Mouse (Mus musculus) limb, embryonic 14.5 days (tissue): Measurements from ENCODE around the gene Tbc1d22b. TPM values are rescaled to one million over a fixed set of nuclear protein-coding genes. Genes with fewer than 3 reads are reported as not detected.
A peak's percentile ranks its signal among the peaks of the same experiment; 100 is the strongest.

ENCODE experiments used
- ATAC-seq: fragments of 200-750 bp; cut with Nextera tagmentation; 2 replicates; pipeline ENCODE4 v1.8.0; 2017; ENCODE audit warnings: low read depth, moderate number of reproducible peaks, moderate TSS enrichment; ENCODE audit not compliant: low FRiP score
- DNase-seq: peaks from one replicate; pipeline ENCODE4 v3.0.0-alpha.2; 2015; ENCODE audit warnings: low spot score
- H3K27ac ChIP-seq: fragments of 300-500 bp; sonication (generic); replicated peaks from 2 replicates; pipeline ENCODE4 v1.5.1; 2014; ENCODE audit warnings: low read depth, mild to moderate bottlenecking, low read length, moderate library complexity, mixed read lengths
- H3K27me3 ChIP-seq: fragments of 300-500 bp; sonication (generic); 2 replicates; pipeline ENCODE4 v1.6.1; 2014; ENCODE audit warnings: low read length, mixed read lengths; ENCODE audit not compliant: control insufficient read depth, insufficient read depth
- H3K36me3 ChIP-seq: fragments of 300-500 bp; sonication (generic); 2 replicates; pipeline ENCODE4 v1.6.1; 2014; ENCODE audit warnings: mild to moderate bottlenecking, low read length, moderate library complexity, mixed read lengths; ENCODE audit not compliant: control insufficient read depth, insufficient read depth
- H3K4me1 ChIP-seq: fragments of 300-500 bp; sonication (generic); 2 replicates; pipeline ENCODE4 v1.6.1; 2014; ENCODE audit warnings: antibody characterized with exemption, low read length, mixed read lengths; ENCODE audit not compliant: control insufficient read depth, insufficient read depth
- H3K4me2 ChIP-seq: fragments of 300-500 bp; sonication (generic); replicated peaks from 2 replicates; pipeline ENCODE4 v1.6.1; 2014; ENCODE audit warnings: low read depth, mild to moderate bottlenecking, low read length, moderate library complexity; ENCODE audit not compliant: severe bottlenecking
- H3K4me3 ChIP-seq: fragments of 300-500 bp; sonication (generic); replicated peaks from 2 replicates; pipeline ENCODE4 v1.5.1; 2014; ENCODE audit warnings: low read length
- H3K9ac ChIP-seq: fragments of 300-500 bp; sonication (generic); 2 replicates; pipeline ENCODE4 v1.6.1; 2014; ENCODE audit warnings: mild to moderate bottlenecking, low read depth, low read length, moderate library complexity; ENCODE audit not compliant: severe bottlenecking
- H3K9me3 ChIP-seq: fragments of 300-500 bp; sonication (generic); 2 replicates; pipeline ENCODE4 v1.6.1; 2016; ENCODE audit warnings: low read length; ENCODE audit not compliant: control insufficient read depth
- POLR2A ChIP-seq: fragments of 200-500 bp; IDR thresholded peaks from 2 replicates; pipeline ENCODE4 v1.8.0; 2012; ENCODE audit warnings: inconsistent platforms, mild to moderate bottlenecking, moderate library complexity, borderline replicate concordance; ENCODE audit not compliant: insufficient read depth, insufficient read length; ENCODE audit errors: extremely low read depth
- WGBS: fragments of 180-500 bp; shearing (Covaris S2); extraction: QIAGEN DNeasy Blood & Tissue Kit; methylation state at CpG from one replicate; pipeline ENCODE4 v1.1.7; 2014; 5-methylcytosine and 5-hydroxymethylcytosine counted together
- polyA plus RNA-seq, 2 experiments: library from polyadenylated mRNA; depleted of rRNA in 1 of 2; stranded (reverse) in 1 of 2; unstranded in 1 of 2; fragments of >200 nt; fragmentation: Nextera tagmentation in 1 of 2; extraction: Ambion mirVana in 1 of 2; gene quantifications; 2 replicates each; pipeline versions ENCODE4 v1.2.1 to v1.2.3; 2012 to 2014

Tbc1d22b gene
- polyA plus RNA-seq, 2 experiments, result 15.2 to 24.0 TPM

DNA sequence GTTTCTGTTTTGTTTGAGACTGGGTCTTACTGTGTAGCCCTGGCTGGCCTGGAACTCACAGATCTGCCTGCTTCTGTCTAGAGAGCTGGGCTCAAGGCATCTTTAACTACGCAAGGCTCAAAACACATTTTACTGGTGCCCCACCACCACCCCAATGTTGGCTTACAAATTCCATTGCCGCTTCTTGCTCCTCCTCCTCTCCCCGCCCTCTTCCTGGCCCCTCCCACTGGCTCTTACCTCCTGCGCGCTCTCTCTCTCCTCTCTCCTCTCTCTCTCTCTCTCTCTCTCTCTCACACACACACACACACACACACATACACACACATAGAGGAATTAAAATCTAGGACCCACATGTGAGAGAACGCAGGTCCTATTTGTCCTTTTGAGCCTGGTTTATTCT lies 19.1 kb upstream of the Tbc1d22b start:
- no peak for DNase-seq
- Histone ChIP-seq H3K27ac (no peak overlapping the region), H3K4me1 (no peaks in the 10 kb centered on the region), H3K4me3 (no peak overlapping the region), H3K9me3 (no peaks in the 10 kb centered on the region; the same call in 1 of the 2 replicates), H3K4me2 (no peak overlapping the region), H3K27me3 (no peaks in the 10 kb centered on the region), H3K36me3 (no peaks in the 10 kb centered on the region), H3K9ac (no peak overlapping the region)
- no peak for ATAC-seq
- 80% methylated on average over 6 of the region's 6 CpGs for WGBS
- TF ChIP-seq POLR2A, result no peak

- Histone ChIP-seq H3K27ac (no peak overlapping the region), H3K27me3 (no peaks in the 10 kb centered on the region), H3K9me3 (no peaks in the 10 kb centered on the region), H3K4me3 (no peak overlapping the region), H3K36me3 (no peaks in the 10 kb centered on the region), H3K4me1 (no peaks in the 10 kb centered on the region), H3K9ac (no peak overlapping the region), H3K4me2 (no peak overlapping the region)
- WGBS, result 75% methylated on average over 9 of the region's 9 CpGs
- no peak for TF ChIP-seq POLR2A
- no peak for ATAC-seq
- no peak for DNase-seq
These were observed 18.3 kb upstream of the Tbc1d22b start for GRCm38 (mm10) chr17:29531278-29531677.

DNA sequence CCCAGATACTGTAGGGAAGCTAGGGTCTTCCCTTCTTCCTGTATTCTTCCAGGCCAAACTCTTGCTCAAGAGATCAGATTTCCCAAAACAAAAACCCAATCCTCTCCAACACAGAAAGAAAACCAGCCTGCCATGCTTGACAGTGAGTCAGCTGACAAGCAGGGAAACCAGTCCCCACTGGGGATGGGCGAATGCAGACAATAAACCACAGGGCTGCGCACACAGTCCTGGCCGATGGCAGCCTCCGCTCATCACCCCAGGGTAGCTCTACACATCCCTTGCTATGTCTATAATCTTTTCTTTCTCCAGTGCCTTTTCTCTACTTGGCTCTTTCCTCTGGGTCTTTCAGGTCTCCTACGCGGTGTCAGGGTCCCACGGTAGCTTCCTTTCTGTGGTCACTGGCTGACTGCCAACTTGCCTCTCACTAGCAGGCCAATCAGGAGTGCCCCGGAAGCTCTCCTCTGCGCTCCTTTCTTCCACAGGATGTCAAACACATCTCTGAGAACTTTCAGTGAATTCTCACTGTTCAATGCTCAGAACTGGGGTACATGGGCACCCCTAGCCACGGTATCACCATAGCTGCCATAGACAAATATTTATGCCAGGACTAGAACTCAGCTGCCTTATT lies 17.7 kb upstream of the Tbc1d22b start:
- H3K27me3 ChIP-seq, result no peaks in the 10 kb centered on the region
- no peaks in the 10 kb centered on the region for H3K4me1 ChIP-seq
- no peak overlapping the region for H3K4me3 ChIP-seq
- no peak for TF ChIP-seq POLR2A
- ATAC-seq, result no peak
- no peak for DNase-seq
- no peaks in the 10 kb centered on the region for H3K36me3 ChIP-seq
- 74% methylated on average over 10 of the region's 10 CpGs for WGBS
- H3K4me2 ChIP-seq, result no peak overlapping the region
- H3K9me3 ChIP-seq, result no peaks in the 10 kb centered on the region
- no peak overlapping the region for H3K9ac ChIP-seq
- no peak overlapping the region for H3K27ac ChIP-seq

DNA sequence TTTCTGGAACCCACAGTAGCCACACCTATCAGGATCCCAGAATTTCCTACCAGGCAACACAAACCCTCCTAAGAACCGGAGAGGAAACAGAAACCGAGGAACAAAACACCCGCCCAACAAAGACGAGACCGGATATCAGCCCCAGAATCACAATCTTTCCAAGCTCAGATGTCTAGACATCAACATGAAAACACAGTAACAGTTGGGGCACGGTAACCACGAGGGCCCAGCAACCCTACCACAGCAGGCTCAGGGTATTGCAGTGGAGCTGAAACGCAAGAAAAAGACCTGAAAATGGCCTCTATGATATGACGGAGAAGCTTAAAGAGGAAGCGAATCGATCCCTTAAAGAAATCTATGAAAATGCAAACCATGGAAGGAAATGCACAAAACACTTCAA lies 15.7 kb upstream of the Tbc1d22b start:
- DNase-seq (no peak), ATAC-seq (no peak)
- Histone ChIP-seq H3K9ac (no peak overlapping the region), H3K9me3 (no peaks in the 10 kb centered on the region), H3K4me1 (no peaks in the 10 kb centered on the region), H3K27me3 (no peaks in the 10 kb centered on the region), H3K4me2 (no peak overlapping the region), H3K4me3 (no peak overlapping the region), H3K27ac (no peak overlapping the region), H3K36me3 (no peaks in the 10 kb centered on the region)
- WGBS, result 88% methylated on average over 11 of the region's 11 CpGs
- no peak for TF ChIP-seq POLR2A

DNA sequence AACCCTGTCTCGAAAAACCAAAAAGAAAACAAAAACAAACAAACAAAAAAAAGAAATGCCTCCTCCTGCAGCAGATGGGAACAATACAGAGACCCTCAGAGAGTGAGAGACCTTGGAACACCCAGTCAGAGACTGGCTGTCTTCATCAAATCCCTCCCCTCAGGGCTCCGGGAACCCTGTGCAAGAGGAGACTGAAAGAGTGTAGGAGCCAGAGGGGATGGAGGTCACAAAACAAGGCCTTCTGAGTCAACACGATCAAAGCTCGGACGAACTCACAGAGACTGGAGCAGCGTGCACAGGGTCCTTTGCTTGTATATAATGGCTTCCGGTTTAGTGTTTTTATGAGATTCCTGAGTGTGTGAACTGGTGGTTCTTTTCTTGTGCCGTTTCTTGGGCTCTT lies 9.2 kb upstream of the Tbc1d22b start:
- H3K4me2 ChIP-seq, result no peak overlapping the region
- H3K27me3 ChIP-seq, result no peaks in the 10 kb centered on the region
- TF ChIP-seq POLR2A, result no peak
- no peak overlapping the region for H3K4me3 ChIP-seq
- H3K9ac ChIP-seq, result no peak overlapping the region
- ATAC-seq, result no peak
- WGBS, result 78% methylated on average over 8 of the region's 8 CpGs
- no peaks in the 10 kb centered on the region for H3K4me1 ChIP-seq
- H3K27ac ChIP-seq, result no peak overlapping the region
- H3K36me3 ChIP-seq, result no peaks in the 10 kb centered on the region
- no peak for DNase-seq
- H3K9me3 ChIP-seq, result no peaks in the 10 kb centered on the region

- 65% methylated on average over 14 of the region's 14 CpGs for WGBS
- H3K9me3 ChIP-seq, result no peaks in the 10 kb centered on the region
- DNase-seq (peak; percentile 65), ATAC-seq (no peak)
- no peak overlapping the region for H3K27ac ChIP-seq
- no peaks in the 10 kb centered on the region for H3K4me1 ChIP-seq
- no peak overlapping the region for H3K4me2 ChIP-seq
- no peaks in the 10 kb centered on the region for H3K27me3 ChIP-seq
- no peak for TF ChIP-seq POLR2A
- no peaks in the 10 kb centered on the region for H3K36me3 ChIP-seq
- no peak overlapping the region for H3K9ac ChIP-seq
- H3K4me3 ChIP-seq, result no peak overlapping the region
These were observed 8.2 kb upstream of the Tbc1d22b start for GRCm38 (mm10) chr17:29541419-29541818.
